Mouse (Mus musculus) erythroblast, adult 5-6 weeks (primary cell): ENCODE data around the gene 1700025C18Rik. TPM values are rescaled to one million over a fixed set of nuclear protein-coding genes. Genes with fewer than 3 reads are reported as not detected.

Experiments
- ATAC-seq: replicated peaks from 2 replicates; pipeline ENCODE4 v1.8.0; 2016; ENCODE audit warnings: moderate number of reproducible peaks, mild to moderate bottlenecking, moderate TSS enrichment, inconsistent platforms; ENCODE audit not compliant: poor library complexity, low FRiP score, severe bottlenecking
- total RNA-seq, 2 experiments: library from RNA; stranded (forward) in 1 of 2; stranded (reverse) in 1 of 2; fragments of 150-400 nt in 1 of 2; fragments of 200-764, 138-1000 nt in 1 of 2; gene quantifications; 2 replicates each; pipeline versions ENCODE4 v1.2.3 to v1.2.4; 2015 to 2017; ENCODE audit warnings: low replicate concordance in 2 of 2

Gene 1700025C18Rik
- total RNA-seq, 2 experiments from 2014 or later: not detected

DNA sequence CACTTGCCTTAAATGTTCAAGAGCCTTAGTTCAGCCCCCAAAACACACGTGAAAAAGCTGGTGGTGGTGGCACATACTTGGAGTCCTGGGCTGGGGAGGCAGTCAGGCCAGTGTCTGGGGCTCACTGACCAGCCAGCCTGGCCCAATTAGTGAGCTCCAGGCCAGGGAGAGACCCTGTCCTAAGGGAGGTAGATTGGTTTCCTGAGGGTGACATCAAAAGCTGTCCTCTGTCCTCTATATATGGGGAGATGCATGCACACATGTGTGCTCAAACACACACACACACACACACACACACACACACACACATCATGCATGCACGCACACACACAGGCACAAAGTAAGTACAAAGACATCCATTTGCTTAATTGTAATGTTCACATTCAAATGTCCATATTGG, 46.8 kb downstream of the 1700025C18Rik start:
- no peak for ATAC-seq

DNA sequence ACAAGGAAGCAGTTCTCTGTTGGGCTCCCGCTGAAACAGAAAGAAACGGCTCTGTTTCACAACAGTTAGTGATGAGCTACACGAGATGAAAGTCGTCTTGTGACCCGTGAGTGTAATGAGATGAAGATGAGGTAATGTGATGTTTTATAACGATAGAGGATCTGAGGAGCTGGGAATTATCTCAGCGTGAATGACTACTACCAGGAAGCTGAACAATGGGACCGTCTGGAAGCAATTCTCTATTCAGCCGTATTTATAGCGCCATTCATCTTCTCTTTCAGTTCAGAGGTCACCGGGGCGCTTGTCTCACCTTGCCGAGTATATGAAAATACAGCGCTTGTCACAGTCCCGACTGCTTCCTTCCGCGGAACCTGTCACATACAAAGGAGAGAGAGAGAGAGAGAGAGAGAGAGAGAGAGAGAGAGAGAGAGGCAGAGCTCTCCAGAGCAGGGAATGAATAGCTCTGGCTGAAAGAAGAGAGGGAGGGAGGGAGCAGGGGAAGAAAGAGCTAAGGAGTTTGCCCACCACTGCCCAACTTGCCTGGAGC, 47.4 kb downstream of the 1700025C18Rik start:
- ATAC-seq: no peak

DNA sequence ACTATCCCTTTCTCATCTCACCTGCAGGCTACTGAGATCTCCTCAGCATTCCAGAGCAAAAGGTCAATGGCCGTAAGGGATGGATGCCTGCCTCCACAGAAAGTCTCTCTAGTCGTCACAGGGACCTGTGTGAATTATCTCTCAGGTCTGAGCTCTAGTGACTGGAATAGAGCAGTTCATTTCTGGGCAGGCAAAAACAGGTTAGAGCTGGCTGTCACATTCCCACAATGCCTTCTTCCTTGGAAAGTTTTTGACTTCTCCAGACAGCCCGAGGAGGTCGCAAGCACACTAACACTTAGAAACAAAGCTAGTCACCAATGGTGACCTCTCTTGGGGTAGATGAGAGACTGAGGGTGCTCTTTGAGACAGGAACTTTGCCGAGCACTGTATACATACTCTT, 48.4 kb downstream of the 1700025C18Rik start:
- ATAC-seq: no peak

DNA sequence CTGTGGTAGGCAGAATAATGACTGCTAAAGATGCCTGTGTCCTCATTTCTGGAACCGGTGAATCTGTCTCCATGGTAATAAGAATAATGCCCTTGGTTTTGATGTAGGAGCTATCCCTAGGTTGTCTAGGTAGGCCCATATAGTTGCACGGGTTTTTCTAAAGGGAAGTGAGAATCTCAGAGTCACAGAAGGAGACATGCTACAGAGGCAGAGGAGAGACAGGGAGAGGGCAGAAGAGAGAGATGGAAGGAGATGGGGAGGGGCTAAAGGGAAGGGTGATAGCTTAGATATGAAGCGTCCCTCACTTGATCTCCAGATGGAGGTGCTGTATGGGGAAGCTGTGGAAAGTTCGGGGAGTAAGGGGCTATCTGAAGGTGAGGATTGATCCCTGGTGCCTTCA, 53.1 kb downstream of the 1700025C18Rik start:
- ATAC-seq: no peak

DNA sequence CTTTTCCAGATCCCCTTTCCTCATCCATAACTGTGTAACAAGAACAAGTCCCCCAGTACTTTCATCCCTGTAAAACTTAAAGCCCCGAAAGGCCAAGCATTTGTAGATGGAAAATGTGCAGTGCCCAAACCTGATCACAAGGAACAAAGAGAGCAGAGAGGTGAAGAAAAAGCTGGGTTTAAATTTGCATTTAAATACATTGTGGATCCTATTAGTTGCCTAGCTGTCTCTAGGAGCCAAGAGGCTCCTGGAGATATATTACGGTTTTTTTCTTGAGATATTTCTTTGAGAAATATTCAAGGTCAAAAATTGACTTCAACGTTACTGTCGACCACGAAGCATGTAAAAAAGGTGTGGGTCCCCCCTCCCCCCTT, 55.5 kb downstream of the 1700025C18Rik start:
- ATAC-seq: no peak

DNA sequence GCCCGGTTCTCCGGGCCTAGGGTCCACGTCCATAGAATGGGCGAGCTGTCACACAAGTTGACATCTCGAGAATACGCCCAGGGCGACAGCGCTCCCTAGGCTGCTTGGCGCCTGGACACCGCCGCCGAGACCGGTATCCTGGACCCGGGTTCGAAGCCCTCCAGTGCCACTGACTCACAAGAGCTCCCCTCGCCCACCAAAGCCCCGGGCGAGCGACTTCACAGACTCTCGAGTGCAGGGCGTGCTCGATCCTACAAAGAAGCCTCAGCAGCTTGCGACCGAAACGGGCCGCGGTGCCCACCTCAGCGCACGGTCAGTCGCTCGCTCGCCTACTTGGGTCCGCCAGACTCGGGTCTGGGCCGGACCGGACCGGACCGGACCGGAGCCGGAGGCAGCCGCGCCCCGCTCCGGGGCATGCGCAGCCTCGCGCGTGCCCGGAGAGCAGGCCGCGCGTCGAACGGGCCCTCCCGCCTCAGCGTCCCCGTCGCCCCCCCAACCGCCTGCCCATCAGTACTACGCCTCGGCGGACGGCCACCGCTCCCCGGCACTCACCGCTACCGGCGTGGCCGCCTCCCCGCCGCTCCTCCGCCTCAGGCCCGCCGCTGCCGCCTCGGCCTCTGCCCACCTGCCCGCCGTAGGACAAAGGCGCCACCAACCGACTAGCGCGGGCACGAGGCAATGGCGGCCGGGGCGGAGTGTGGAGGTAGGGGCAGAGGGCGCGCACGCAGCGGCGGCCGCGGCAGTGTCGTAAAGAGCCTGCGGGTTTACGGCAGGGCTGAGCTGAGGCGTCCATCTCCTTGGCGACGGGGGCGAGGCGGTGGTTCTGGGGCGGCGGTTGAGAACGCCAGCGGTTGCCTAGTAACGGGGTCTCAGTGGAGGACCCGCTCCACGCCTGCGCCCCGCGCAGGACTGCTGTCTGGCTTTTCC, 56.2 kb downstream of the 1700025C18Rik start, which contains the start of gene Ncoa5:
Gene Ncoa5, minus strand, starts transcription at position 737 of the 927 bp plus-strand sequence.
- peak; percentile 96 for ATAC-seq

DNA sequence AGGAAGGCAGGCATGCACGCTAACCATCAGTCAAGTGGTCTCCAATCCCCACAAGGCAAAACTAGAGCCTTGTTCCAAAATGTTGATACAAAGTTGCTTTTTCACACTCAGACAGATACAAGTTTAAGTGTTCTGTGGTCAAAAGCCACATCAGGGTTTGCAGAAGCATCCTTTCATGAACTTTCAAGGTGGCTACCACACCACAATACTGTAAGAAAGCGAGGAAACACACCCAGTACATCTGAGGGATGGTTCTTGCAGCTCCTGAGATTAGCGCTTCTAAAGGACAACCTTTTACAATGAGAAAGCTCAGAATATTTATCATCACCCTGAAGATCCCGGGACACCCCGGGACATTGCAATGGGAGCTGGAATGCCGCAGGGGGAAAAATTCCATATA, 57.2 kb downstream of the 1700025C18Rik start:
- no peak for ATAC-seq

DNA sequence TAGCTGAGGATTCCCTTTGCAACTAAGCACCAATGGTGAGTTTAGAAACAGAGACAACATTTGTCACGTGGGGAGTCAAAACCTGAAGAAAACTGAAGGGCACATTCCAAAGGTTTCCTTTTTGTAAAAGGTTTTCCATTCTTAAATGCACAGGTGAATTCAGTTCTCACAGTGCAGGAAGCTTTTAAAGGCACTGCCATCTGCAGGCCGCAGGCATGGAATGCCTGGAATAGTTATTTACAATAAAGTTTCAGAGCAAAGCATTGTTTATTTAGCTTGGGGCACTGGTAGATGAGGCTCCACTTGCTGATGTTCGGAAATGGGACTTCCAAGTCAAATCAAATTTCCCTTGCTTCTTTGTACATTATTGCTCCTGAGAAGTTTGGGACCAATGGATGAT, 58.0 kb downstream of the 1700025C18Rik start:
- ATAC-seq: no peak

Other genes starting within 250 kb of the 1700025C18Rik start
- gene Pltp, start 233.0 kb downstream of the 1700025C18Rik start, total RNA-seq (2015; ENCODE audit: low replicate concordance): 0.58 and 0.84 TPM in 2 replicates
- gene Pltp, start 233.0 kb downstream of the 1700025C18Rik start, total RNA-seq (2017; ENCODE audit: low replicate concordance): 1.8 and 3.3 TPM in 2 replicates
- 5.6 and 22.6 TPM in 2 replicates for gene Pcif1, start 211.4 kb downstream of the 1700025C18Rik start, total RNA-seq (2015; ENCODE audit: low replicate concordance)
- gene Pcif1, start 211.4 kb downstream of the 1700025C18Rik start, total RNA-seq (2017; ENCODE audit: low replicate concordance): 19.0 and 30.5 TPM in 2 replicates
- gene Zfp335, start 179.0 kb downstream of the 1700025C18Rik start, total RNA-seq (2015; ENCODE audit: low replicate concordance): 13.4 and 17.9 TPM in 2 replicates
- gene Zfp335, start 179.0 kb downstream of the 1700025C18Rik start, total RNA-seq (2017; ENCODE audit: low replicate concordance): 9.9 and 10.3 TPM in 2 replicates
- 73.6 and 120 TPM in 2 replicates for gene Mmp9, start 150.0 kb downstream of the 1700025C18Rik start, total RNA-seq (2015; ENCODE audit: low replicate concordance)
- 31.4 and 35.7 TPM in 2 replicates for gene Mmp9, start 150.0 kb downstream of the 1700025C18Rik start, total RNA-seq (2017; ENCODE audit: low replicate concordance)
- not detected in 2 replicates for gene Slc12a5, start 129.9 kb downstream of the 1700025C18Rik start, total RNA-seq (2015; ENCODE audit: low replicate concordance)
- gene Slc12a5, start 129.9 kb downstream of the 1700025C18Rik start, total RNA-seq (2017; ENCODE audit: low replicate concordance): not detected in 2 replicates
- gene Ncoa5, start 55.9 kb downstream of the 1700025C18Rik start, total RNA-seq (2015; ENCODE audit: low replicate concordance): 1.2 and 5.4 TPM in 2 replicates
- gene Ncoa5, start 55.9 kb downstream of the 1700025C18Rik start, total RNA-seq (2017; ENCODE audit: low replicate concordance): 10.3 and 15.6 TPM in 2 replicates
- gene Cd40, start 35.1 kb downstream of the 1700025C18Rik start, total RNA-seq (2015; ENCODE audit: low replicate concordance): 10.2 TPM in 1 of 2 replicates, not detected in the other
- gene Cd40, start 35.1 kb downstream of the 1700025C18Rik start, total RNA-seq (2017; ENCODE audit: low replicate concordance): 3.6 and 5.1 TPM in 2 replicates
- gene Cdh22, start 144.1 kb upstream of the 1700025C18Rik start, total RNA-seq (2015; ENCODE audit: low replicate concordance): not detected in 2 replicates
- gene Cdh22, start 144.1 kb upstream of the 1700025C18Rik start, total RNA-seq (2017; ENCODE audit: low replicate concordance): not detected in 2 replicates
- 22.6 and 34.2 TPM in 2 replicates for gene Slc35c2, start 197.1 kb upstream of the 1700025C18Rik start, total RNA-seq (2015; ENCODE audit: low replicate concordance)
- gene Slc35c2, start 197.1 kb upstream of the 1700025C18Rik start, total RNA-seq (2017; ENCODE audit: low replicate concordance): 10.0 and 14.6 TPM in 2 replicates
- gene Elmo2, start 235.7 kb upstream of the 1700025C18Rik start, total RNA-seq (2015; ENCODE audit: low replicate concordance): 15.8 and 15.9 TPM in 2 replicates
- gene Elmo2, start 235.7 kb upstream of the 1700025C18Rik start, total RNA-seq (2017; ENCODE audit: low replicate concordance): 5.6 and 9.4 TPM in 2 replicates